Mouse (Mus musculus): ENCODE measurements around the gene Olfr472. TPM values are rescaled to one million over a fixed set of nuclear protein-coding genes. Genes with fewer than 3 reads are reported as not detected.

The Olfr472 gene
- 0.12 TPM for total RNA-seq (2023)

DNA sequence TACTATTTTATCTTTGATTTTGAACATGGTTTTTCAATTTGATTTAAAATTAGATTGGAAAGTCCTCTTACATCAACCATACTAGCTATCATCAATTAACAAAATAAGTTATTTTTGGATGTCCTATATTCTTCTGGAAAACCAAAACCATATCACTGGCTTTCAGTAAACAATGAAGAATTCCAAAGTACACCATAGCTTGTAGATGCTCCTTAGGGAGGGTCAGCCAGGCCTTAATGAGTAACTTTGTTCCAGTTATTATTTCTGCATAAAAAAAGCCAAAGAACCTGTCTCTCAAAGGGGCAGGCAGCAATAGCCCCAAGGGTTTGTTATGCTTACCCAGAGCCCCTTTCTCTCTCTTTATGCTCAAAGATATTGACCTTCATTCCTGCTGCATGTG, at the start of gene Olfr472:
TSS of gene Olfr472 (plus strand) at position 301 of the 400 bp plus-strand sequence.

DNA sequence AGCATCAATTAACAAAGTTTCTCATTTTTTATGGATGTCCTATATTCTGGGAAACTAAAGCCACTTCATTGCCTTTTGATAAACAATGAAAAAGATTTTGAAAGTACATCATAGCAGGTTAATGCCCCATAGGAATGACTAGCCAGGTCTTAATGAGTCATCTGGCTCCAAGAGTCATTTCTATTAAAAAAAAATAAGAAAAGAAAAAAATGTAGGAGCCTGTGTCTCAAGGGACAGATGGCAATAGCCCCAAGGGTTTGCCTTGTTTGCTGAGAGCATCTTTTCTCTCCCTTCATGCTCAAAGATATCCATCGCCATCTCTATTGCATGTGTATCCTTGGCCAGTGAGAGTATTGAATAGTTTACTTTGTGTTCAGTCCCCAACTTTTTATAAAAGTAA, 32.4 kb downstream of the Olfr472 start, which contains the start of gene Olfr473:
TSS of gene Olfr473 (plus strand) at position 301 of the 400 bp plus-strand sequence.

DNA sequence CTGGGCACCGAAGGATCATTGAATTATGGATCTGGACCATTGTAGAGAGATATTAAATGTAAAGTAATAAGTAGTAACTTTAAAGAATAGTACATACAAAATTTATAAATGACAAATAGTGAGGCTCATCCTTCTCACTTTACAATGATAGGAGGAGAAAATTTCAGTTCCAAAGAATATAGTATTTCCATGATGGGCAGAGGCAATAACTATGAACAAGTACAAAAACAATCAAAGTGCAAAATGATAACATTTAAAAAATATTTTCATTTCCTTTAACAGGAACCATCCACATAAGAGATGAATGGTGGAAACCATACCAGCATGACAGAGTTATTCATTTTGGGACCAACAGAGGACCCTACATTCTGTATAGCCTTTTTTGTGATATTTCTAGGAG, 56.6 kb downstream of the Olfr472 start, which contains the start of gene Olfr474:
TSS of gene Olfr474 (plus strand) at position 301 of the 400 bp plus-strand sequence.

Other genes starting within 250 kb of the Olfr472 start
- gene Cyb5r2, start 139.9 kb upstream of the Olfr472 start, total RNA-seq (2023): not detected
- not detected for gene Ovch2, start 96.7 kb upstream of the Olfr472 start, total RNA-seq (2023)
- gene Olfr467, start 85.6 kb upstream of the Olfr472 start, total RNA-seq (2023): not detected
- gene Olfr469, start 72.4 kb upstream of the Olfr472 start, total RNA-seq (2023): not detected
- gene Olfr470, start 50.4 kb upstream of the Olfr472 start, total RNA-seq (2023): not detected
- not detected for gene Olfr473, start 32.5 kb downstream of the Olfr472 start, total RNA-seq (2023)
- gene Olfr474, start 56.7 kb downstream of the Olfr472 start, total RNA-seq (2023): not detected
- gene Olfr476, start 66.9 kb downstream of the Olfr472 start, total RNA-seq (2023): not detected
- gene Olfr477, start 88.8 kb downstream of the Olfr472 start, total RNA-seq (2023): not detected
- gene Olfr478, start 136.1 kb downstream of the Olfr472 start, total RNA-seq (2023): not detected
- not detected for gene Olfr479, start 152.8 kb downstream of the Olfr472 start, total RNA-seq (2023)
- not detected for gene Olfr480, start 169.4 kb downstream of the Olfr472 start, total RNA-seq (2023)
- gene Olfr481, start 182.0 kb downstream of the Olfr472 start, total RNA-seq (2023): not detected
- 1.5 TPM for gene Olfr482, start 199.7 kb downstream of the Olfr472 start, total RNA-seq (2023)
- not detected for gene Olfr483, start 202.9 kb downstream of the Olfr472 start, total RNA-seq (2023)
- gene Olfr484, start 229.5 kb downstream of the Olfr472 start, total RNA-seq (2023): not detected

Measured in CD4-positive naive resting alpha-beta T cell, adult 57 days (primary cell).